Mouse (Mus musculus) brain, embryonic 14.5 days (tissue): ENCODE results near the gene Zfp691.
A peak's percentile ranks its signal among the peaks of the same experiment; 100 is the strongest.

Experiments used
- CTCF ChIP-seq: fragments of 200-500 bp; IDR thresholded peaks from 2 replicates; pipeline ENCODE4 v1.5.1; 2012; ENCODE audit warnings: inconsistent platforms, mild to moderate bottlenecking, moderate library complexity, borderline replicate concordance; ENCODE audit not compliant: insufficient read depth, insufficient read length; ENCODE audit errors: extremely low read depth
- POLR2A ChIP-seq: fragments of 200-500 bp; IDR thresholded peaks from 2 replicates; pipeline ENCODE4 v1.6.1; 2012; ENCODE audit warnings: mild to moderate bottlenecking, inconsistent platforms, borderline replicate concordance; ENCODE audit not compliant: poor library complexity, insufficient read depth, insufficient read length, severe bottlenecking; ENCODE audit errors: extremely low read depth

GRCm38 (mm10) chr4:119204672-119205071 lies 30.7 kb upstream of the Zfp691 start:
- TF ChIP-seq POLR2A = no peak
- TF ChIP-seq CTCF = peak; percentile 93
